Mouse (Mus musculus) kidney, adult 9 months (tissue): ENCODE measurements around the gene Mfsd5.

Experiments used
- DNase-seq: peaks from one replicate; pipeline ENCODE4 v3.0.0; 2022

Mfsd5 gene

GRCm38 (mm10) chr15:102279092-102279782 lies at the start of gene Mfsd5:
TSS of gene Mfsd5 (plus strand) at chr15:102279454.
- peak; percentile 83 for DNase-seq

- DNase-seq: no peak
Measured at GRCm38 (mm10) chr15:102230408-102231321, 48.6 kb upstream of the Mfsd5 start.

- DNase-seq: no peak
Measured at GRCm38 (mm10) chr15:102231748-102232147, 47.5 kb upstream of the Mfsd5 start, which contains the start of gene Itgb7. TSS of gene Itgb7 (minus strand) at chr15:102231944.

- DNase-seq: no peak
Measured at GRCm38 (mm10) chr15:102232764-102233163, 46.5 kb upstream of the Mfsd5 start.

GRCm38 (mm10) chr15:102233896-102234295 lies 45.4 kb upstream of the Mfsd5 start:
- no peak for DNase-seq

- DNase-seq: peak; percentile 53
Measured at GRCm38 (mm10) chr15:102235371-102236027, 43.8 kb upstream of the Mfsd5 start.

- no peak for DNase-seq
Measured at GRCm38 (mm10) chr15:102238543-102239259, 40.6 kb upstream of the Mfsd5 start.

GRCm38 (mm10) chr15:102239260-102239590 lies 40.0 kb upstream of the Mfsd5 start:
- peak; percentile 85 for DNase-seq

GRCm38 (mm10) chr15:102239851-102240250 lies 39.4 kb upstream of the Mfsd5 start:
- DNase-seq: no peak

- peak; percentile 69 for DNase-seq
Measured at GRCm38 (mm10) chr15:102240607-102241006, 38.6 kb upstream of the Mfsd5 start.

GRCm38 (mm10) chr15:102242404-102243228 lies 36.6 kb upstream of the Mfsd5 start:
- DNase-seq: no peak

GRCm38 (mm10) chr15:102243229-102244190 lies 35.7 kb upstream of the Mfsd5 start:
- peak; percentile 55 for DNase-seq

- no peak for DNase-seq
Measured at GRCm38 (mm10) chr15:102244306-102245191, 34.7 kb upstream of the Mfsd5 start.

GRCm38 (mm10) chr15:102245461-102245881 lies 33.8 kb upstream of the Mfsd5 start:
- no peak for DNase-seq

- peak; percentile 84 for DNase-seq
Measured at GRCm38 (mm10) chr15:102245891-102246741, 33.1 kb upstream of the Mfsd5 start.

- DNase-seq: peak; percentile 98
Measured at GRCm38 (mm10) chr15:102246866-102247251, 32.4 kb upstream of the Mfsd5 start.

- peak; percentile 81 for DNase-seq
Measured at GRCm38 (mm10) chr15:102247252-102248130, 31.8 kb upstream of the Mfsd5 start.
